Mouse (Mus musculus) thymus, adult 2 months (tissue): Measurements from ENCODE around the gene Tmem102. TPM values are rescaled to one million over a fixed set of nuclear protein-coding genes. Genes with fewer than 3 reads are reported as not detected.

Experiments
- DNase-seq: peaks from one replicate; pipeline ENCODE4 v3.0.0; 2021
- H3K27ac ChIP-seq: fragments of 200-500 bp; 2 replicates; pipeline ENCODE4 v1.5.1; 2012; ENCODE audit warnings: low read length, control low read depth; ENCODE audit not compliant: control insufficient read depth, insufficient read depth
- H3K27me3 ChIP-seq: fragments of 200-500 bp; 2 replicates; pipeline ENCODE4 v1.6.1; 2012; ENCODE audit warnings: mild to moderate bottlenecking, low read length, moderate library complexity, mixed read lengths; ENCODE audit not compliant: control insufficient read depth, insufficient read depth
- H3K36me3 ChIP-seq: fragments of 200-500 bp; 2 replicates; pipeline ENCODE4 v1.6.1; 2012; ENCODE audit warnings: mild to moderate bottlenecking, low read length, moderate library complexity; ENCODE audit not compliant: control insufficient read depth, insufficient read depth
- H3K4me1 ChIP-seq: fragments of 200-500 bp; replicated peaks from 2 replicates; pipeline ENCODE4 v1.6.1; 2012; ENCODE audit warnings: low read length; ENCODE audit not compliant: control insufficient read depth, insufficient read depth
- H3K4me3 ChIP-seq: fragments of 200-500 bp; 2 replicates; pipeline ENCODE4 v1.5.1; 2012; ENCODE audit warnings: mild to moderate bottlenecking, low read length, control low read depth, moderate library complexity; ENCODE audit not compliant: control insufficient read depth, insufficient read depth
- CTCF ChIP-seq: fragments of 200-500 bp; IDR thresholded peaks from 2 replicates; pipeline ENCODE4 v1.5.1; 2012; ENCODE audit warnings: mild to moderate bottlenecking, control low read depth, low read length, moderate library complexity, borderline replicate concordance; ENCODE audit not compliant: control insufficient read depth, poor library complexity, insufficient read depth; ENCODE audit errors: extremely low read depth
- POLR2A ChIP-seq: fragments of 200-500 bp; IDR thresholded peaks from 2 replicates; pipeline ENCODE4 v1.6.1; 2012; ENCODE audit warnings: mild to moderate bottlenecking, low read length, control low read depth, moderate library complexity; ENCODE audit not compliant: control insufficient read depth, poor library complexity, insufficient read depth; ENCODE audit errors: extremely low read depth
- WGBS: fragments of 180-500 bp; shearing (Covaris S2); methylation state at CpG from one replicate; pipeline ENCODE4 v1.1.7; 2018; 5-methylcytosine and 5-hydroxymethylcytosine counted together
- polyA plus RNA-seq: library from polyadenylated mRNA; depleted of rRNA; stranded (reverse); fragments of >200 nt; gene quantifications from 2 replicates; pipeline ENCODE4 v1.2.3, GENCODE M21; 2012

Gene Tmem102
- polyA plus RNA-seq, 1 experiment: 5.1 TPM

DNA sequence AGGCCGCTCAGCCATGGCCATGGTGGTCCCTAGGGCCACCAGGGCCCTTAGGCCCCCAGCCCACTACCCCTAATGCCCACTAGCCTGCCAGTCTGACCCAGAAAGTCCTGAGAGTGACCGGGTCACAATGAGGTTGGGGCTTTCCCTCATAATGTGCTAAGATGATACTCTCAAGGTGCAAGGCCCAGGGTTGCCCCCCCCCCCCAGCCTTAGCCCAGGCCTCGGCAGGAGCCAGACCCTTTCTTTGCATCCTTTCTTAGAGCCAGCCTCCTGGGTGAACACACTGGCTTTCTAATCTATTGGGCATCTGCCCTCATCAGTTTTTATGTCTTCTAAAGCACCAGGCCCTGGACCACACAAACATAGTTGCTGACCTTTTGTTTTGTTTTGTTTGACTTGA is 16.7 kb upstream of the Tmem102 start, which contains the start of gene Spem1:
Spem1 (minus strand) TSS at position 101 of the 400 bp plus-strand sequence.
- no peaks in the 10 kb centered on the region for H3K4me1 ChIP-seq
- WGBS: 93% methylated on average over 3 of the region's 3 CpGs

DNA sequence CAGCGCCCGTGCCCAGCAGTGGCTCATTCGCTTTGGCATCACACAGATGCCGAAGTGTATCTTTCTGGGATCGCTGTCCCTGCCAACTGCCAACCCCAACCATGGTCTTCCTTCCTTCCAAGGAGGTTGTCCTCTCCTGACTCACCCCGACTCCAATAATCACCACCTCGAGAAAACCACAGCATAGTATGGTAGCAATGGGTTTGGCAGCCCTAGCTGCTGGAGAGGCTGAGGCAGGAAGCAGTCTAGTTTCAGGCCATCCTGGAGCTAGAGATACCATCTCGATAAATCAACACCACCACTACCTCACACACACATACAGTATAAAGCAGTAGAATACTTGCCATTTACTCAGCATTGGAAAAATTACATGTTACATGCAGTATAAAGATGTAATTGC is 13.4 kb upstream of the Tmem102 start:
- no peaks in the 10 kb centered on the region for H3K4me1 ChIP-seq
- no peaks in the 10 kb centered on the region for H3K27me3 ChIP-seq
- DNase-seq: no peak
- H3K36me3 ChIP-seq: no peaks in the 10 kb centered on the region
- H3K4me3 ChIP-seq: no peak overlapping the region
- no peak overlapping the region for H3K27ac ChIP-seq
- TF ChIP-seq CTCF (no peak), POLR2A (no peak)
- 65% methylated on average over 8 of the region's 8 CpGs for WGBS

More for the DNA sequence above, 16.7 kb upstream of the Tmem102 start, which contains the start of gene Spem1:
- Histone ChIP-seq H3K36me3 (no peaks in the 10 kb centered on the region), H3K4me3 (no peak within 1 kb of the TSS), H3K27me3 (no peaks in the 10 kb centered on the region), H3K27ac (no peak within 1 kb of the TSS; the same call in 1 of the 2 replicates)
- no peak for TF ChIP-seq POLR2A
- no peak for TF ChIP-seq CTCF
- no peak for DNase-seq

DNA sequence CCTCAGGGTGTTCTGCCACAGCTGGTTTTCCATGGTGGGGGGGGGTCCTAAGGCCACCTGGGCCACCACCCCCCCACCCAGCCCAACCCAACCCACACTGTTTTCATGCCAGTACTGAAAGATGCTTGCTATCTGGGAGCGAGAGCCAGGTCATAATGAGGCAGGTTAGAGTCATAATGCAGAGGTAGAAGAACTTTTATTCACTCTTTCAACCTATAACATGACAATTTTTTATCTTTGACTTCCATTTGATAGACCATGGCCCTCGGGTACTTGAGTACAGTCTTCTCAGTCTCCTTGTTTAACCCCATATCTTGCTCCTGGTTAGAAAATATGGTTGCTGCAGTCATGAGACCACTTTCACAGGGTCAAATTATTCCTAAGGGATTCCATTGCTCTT is 12.9 kb upstream of the Tmem102 start, which contains the start of gene Spem2:
Spem2 (minus strand) TSS at position 101 of the 400 bp plus-strand sequence.
- DNase-seq: no peak
- no peaks in the 10 kb centered on the region for H3K27me3 ChIP-seq
- no peak within 1 kb of the TSS for H3K4me3 ChIP-seq
- 91% methylated on average over 2 of the region's 2 CpGs for WGBS
- TF ChIP-seq POLR2A: no peak
- TF ChIP-seq CTCF: no peak
- H3K27ac ChIP-seq: no peak within 1 kb of the TSS
- H3K36me3 ChIP-seq: no peaks in the 10 kb centered on the region
- H3K4me1 ChIP-seq: no peaks in the 10 kb centered on the region

DNA sequence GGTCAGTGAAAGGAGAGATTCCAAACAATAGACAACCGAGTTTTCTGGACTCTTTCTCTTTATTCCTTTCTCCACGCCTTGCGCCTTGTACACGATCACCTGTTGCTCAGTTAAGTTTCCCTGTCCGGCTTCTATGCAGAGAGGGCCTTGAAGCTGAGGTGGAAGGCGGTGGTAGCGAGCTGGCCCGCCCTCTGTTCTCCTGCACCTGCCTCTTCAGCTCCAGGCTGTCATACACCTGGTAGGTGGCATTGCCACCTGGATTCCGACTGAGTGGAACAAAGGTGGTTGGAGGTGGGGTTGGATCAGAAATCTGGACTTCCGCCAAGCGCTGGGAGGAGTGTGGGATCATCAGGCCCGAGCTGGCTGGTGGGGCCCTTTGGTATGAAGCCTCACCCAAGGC is 11.1 kb upstream of the Tmem102 start:
- 95% methylated on average over 12 of the region's 12 CpGs for WGBS
- no peak for TF ChIP-seq CTCF
- TF ChIP-seq POLR2A: no peak

DNA sequence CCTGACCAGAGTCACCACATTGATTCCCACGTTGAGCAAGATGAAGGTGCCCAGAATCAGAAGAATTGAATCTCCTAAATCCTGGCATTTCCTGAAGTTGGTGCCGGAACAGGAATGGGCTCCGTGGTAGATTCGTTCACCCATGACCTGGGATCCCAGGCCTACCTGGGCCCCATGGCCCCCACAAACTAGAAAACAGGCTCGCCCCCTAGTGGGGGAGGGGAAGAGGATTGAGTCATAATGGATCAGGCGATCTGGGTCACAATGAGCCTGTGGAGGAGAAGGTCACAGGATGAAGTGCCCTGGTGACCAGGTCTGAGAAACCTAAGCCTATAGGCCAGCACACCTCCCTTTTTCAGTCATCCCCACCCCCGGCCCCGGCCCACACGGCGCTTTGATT is 9.7 kb upstream of the Tmem102 start, which contains the start of gene Gm39566:
Gm39566 (minus strand) TSS at position 144 of the 400 bp plus-strand sequence.
- WGBS: 78% methylated on average over 10 of the region's 10 CpGs
- peak; percentile 34 for DNase-seq
- Histone ChIP-seq H3K27ac (no peak within 1 kb of the TSS), H3K27me3 (no peaks in the 10 kb centered on the region), H3K4me3 (no peak within 1 kb of the TSS), H3K4me1 (no peaks in the 10 kb centered on the region), H3K36me3 (no peaks in the 10 kb centered on the region)
- peak; percentile 28; the same call in 1 of the 2 replicates for TF ChIP-seq CTCF
- no peak for TF ChIP-seq POLR2A

More for the DNA sequence above, 11.1 kb upstream of the Tmem102 start:
- Histone ChIP-seq H3K27me3 (no peaks in the 10 kb centered on the region), H3K4me3 (no peak overlapping the region), H3K27ac (no peak overlapping the region), H3K4me1 (no peaks in the 10 kb centered on the region), H3K36me3 (no peaks in the 10 kb centered on the region)
- DNase-seq: no peak

DNA sequence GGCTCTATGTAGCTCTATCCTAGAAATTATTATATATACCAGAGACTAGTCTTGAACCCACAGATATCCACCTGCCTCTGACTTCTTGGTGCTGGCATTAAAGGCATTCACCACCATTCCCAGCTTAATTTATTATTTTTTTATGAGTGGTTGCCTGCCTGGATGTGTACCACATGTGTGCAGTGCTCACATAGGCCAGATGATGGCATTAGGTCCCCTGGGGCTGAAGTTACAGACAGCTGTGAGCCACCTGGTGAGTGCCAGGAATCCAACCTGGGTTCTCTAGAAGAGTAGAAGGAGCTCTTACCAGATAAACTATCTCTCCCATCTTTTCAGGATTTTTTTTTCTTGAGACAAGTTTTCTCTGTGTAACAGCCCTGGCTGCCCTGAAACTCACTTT is 4.9 kb upstream of the Tmem102 start:
- H3K4me1 ChIP-seq: no peaks in the 10 kb centered on the region
- no peaks in the 10 kb centered on the region for H3K36me3 ChIP-seq
- TF ChIP-seq POLR2A (no peak), CTCF (no peak)
- H3K27ac ChIP-seq: no peak overlapping the region
- no peak overlapping the region for H3K4me3 ChIP-seq
- no peak for DNase-seq
- H3K27me3 ChIP-seq: no peaks in the 10 kb centered on the region

DNA sequence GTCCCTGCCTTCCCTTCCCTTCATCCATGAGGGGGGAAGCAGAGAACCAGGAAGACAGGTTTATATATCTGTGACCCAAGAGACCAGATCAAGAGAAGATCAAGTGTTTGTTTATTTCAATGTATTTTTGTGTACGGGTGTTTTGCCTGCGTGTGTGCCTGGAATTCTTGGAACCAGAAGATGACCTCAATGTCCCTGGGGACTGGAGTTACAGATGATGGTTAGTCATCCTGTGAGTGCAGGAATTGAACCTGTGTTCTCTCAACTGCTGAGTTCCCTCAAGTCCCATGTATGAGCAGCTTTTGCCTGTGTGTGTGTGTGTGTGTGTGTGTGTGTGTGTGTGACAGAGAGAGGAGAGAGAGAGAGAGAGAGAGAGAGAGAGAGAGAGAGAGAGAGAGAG is 2.2 kb upstream of the Tmem102 start:
- Histone ChIP-seq H3K27me3 (peaks cover 3% of the 10 kb centered on the region; the same call in 1 of the 2 replicates), H3K4me3 (no peak overlapping the region), H3K27ac (no peak overlapping the region), H3K36me3 (no peaks in the 10 kb centered on the region), H3K4me1 (peaks cover 14% of the 10 kb centered on the region)
- DNase-seq: no peak
- TF ChIP-seq POLR2A: no peak
- no peak for TF ChIP-seq CTCF
- WGBS: 96% methylated on average over 2 of the region's 2 CpGs
